Mouse (Mus musculus): ENCODE measurements around the gene Col15a1. TPM values are rescaled to one million over a fixed set of nuclear protein-coding genes. Genes with fewer than 3 reads are reported as not detected.

Gene Col15a1
- total RNA-seq, 1 experiment from 2014 or later = not detected

DNA sequence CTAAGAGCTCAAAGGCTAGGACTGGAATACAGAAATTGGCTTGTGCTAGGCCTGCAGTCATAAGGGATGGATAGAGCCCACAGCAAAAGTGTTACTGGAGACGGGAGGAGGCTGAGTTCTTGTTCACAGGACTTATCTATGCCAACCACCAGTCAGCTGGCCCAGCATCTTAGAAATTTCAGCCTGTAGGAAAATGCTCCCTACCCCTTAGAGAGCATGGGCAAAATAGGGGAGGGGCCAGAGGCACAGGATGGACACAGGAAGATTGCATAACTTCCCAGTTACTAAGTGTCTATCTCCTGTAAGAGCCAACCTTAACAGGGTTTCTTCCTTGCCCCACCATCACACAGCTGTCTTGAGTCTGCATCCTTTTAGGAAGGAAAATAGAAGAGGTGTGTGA is 116.2 kb downstream of the Col15a1 start:
- no peak for ATAC-seq (ENCODE audit: extremely low read depth, insufficient number of reproducible peaks, low FRiP score, poor library complexity, severe bottlenecking)

DNA sequence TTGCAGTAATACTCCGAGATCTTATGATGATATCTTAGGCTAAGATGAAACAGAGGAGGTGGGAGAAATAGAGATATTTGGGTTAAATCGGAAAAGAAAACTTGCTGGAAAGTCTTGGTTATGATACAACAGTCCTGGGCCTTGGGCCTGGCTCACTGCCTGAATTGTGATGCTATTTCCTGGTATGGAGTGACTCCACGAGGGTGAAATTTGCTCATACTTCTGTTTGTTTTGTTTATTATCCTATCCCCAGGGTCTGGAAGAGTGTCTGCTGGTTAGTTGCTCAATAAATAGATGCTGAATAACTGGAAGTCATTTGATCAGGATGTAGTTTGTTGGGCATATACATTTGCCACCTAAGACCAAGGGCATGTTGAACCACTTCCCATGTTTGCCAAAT is 119.8 kb downstream of the Col15a1 start:
- ATAC-seq (ENCODE audit: extremely low read depth, insufficient number of reproducible peaks, low FRiP score, poor library complexity, severe bottlenecking) = no peak

DNA sequence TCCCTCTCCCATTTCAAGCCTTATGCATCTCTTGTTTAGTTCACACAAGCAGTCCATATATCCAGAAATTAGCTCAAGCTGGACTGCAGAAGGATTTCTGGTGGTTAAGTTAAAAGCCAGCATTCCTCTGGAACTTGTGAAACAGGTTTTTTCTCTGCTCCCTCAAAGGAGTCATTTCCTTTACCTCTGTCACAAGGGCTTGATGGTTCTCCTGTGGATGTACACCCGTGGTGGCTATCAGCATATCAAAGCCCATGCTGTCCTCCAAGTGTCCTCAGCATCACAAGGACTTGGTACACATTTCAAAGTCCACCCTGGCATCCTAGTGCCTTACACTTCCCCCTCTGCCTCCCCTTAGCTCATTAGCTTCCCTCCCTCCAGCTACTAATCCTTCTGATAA is 121.3 kb downstream of the Col15a1 start:
- no peak for ATAC-seq (ENCODE audit: extremely low read depth, insufficient number of reproducible peaks, low FRiP score, poor library complexity, severe bottlenecking)

DNA sequence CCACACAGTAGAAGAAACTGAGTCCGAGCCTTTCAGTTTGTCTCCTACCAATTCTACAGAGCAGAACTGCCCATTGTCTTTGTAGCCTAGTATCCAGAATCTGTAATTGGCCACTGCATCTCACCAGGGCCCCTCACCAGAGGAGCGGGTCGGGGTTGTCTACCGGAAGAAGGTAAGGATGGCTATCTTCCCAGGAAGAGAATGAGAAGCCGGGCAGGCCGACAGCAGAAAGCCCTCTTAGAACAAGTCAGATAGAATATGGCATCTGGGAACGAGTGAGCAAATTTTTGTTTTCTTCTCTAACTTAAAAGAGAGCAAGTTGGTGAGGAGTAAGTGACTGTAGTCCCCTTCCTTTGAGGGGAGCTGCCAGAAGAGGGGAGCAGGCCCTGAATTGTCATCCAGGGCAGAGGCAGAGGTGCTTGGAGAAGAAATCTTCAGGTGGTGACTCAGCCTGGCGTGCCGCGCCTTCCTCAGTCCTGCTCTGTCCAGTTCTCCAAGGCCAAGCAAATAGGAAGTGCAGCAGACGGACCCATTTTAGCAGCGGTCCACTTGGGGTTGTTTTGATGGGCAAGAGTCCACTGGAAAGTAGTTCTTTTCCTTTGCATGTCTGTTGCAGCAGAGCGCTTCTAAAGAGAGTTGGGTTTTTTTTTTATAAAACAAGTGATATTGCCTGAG is 122.6 kb downstream of the Col15a1 start:
- ATAC-seq (ENCODE audit: extremely low read depth, insufficient number of reproducible peaks, low FRiP score, poor library complexity, severe bottlenecking) = no peak

DNA sequence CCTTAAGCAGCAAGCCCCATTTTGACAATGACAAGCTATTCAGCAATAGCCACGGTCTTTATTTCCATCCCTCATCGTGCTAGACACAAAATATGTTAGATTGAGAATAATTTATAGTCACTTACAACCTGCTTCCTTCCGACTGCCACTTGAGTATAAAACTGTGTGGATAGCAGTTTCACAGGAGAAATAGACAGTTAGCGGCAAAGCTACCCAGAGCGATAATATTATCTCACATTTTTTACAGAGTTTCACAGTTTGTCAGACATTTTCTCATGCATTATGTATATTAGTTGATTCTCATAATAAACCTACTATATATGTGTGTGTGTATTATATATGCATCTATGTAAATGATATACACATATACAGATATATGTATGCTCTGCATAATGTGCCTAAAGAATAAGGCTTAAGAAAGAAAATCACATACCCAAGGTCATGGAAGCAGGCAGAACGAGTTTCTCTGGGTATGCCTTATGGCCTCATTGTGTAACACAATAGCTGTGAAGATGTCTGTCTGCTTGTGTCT is 124.9 kb downstream of the Col15a1 start:
- ATAC-seq (ENCODE audit: extremely low read depth, insufficient number of reproducible peaks, low FRiP score, poor library complexity, severe bottlenecking) = no peak

DNA sequence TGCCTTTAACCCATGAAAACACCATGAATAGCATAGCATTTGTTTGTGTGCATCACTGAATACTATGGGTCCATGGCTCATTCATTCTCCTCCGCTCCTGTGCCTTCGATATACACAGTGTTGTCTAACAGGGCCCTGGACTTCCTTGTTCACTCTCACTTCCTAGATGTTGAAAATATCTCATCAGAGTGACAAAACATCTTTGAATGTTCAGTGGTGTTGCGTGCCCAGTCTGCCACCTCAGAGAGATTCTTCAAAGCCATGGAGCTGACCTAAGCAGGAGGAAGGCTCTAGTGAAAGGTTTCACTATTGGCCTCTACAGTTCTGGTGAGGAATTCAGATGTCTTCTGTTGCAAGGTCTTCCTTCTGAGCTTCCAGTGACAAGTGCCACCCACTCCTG is 125.6 kb downstream of the Col15a1 start:
- ATAC-seq (ENCODE audit: extremely low read depth, insufficient number of reproducible peaks, low FRiP score, poor library complexity, severe bottlenecking) = 0 out of 2 replicates have a peak, but pooled peaks have one; percentile 9

DNA sequence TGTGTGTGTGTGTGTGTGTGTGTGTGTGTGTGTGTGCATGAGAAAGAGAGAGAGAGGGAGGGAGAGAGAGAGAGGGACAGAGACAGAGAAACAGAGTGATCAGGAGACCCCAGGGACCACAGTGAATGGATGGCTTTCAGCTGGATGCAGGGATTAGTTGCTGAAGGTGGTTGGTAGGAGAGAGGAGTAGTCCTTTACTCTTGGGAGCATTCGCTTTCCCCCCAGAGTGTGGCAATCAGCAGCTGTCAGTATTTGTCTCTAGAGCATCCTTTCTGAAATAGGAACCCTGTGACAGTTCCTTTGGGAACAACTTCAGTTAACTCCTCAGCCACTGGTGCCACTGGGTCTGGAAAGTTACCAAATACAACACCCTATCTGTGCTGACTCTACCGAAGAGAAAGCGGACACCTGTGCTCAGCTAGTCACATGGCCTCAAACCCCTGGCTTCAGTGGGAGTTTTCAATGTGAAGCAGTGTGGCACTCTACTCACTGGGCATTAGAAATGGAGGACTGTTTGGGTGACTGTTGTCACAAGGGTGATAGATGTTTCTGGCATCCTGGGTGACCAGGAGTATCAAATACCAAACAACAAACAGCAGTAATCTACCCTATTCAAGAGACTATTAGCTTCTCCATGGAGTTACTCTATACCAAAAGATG is 129.1 kb downstream of the Col15a1 start:
- ATAC-seq (ENCODE audit: extremely low read depth, insufficient number of reproducible peaks, low FRiP score, poor library complexity, severe bottlenecking) = no peak

DNA sequence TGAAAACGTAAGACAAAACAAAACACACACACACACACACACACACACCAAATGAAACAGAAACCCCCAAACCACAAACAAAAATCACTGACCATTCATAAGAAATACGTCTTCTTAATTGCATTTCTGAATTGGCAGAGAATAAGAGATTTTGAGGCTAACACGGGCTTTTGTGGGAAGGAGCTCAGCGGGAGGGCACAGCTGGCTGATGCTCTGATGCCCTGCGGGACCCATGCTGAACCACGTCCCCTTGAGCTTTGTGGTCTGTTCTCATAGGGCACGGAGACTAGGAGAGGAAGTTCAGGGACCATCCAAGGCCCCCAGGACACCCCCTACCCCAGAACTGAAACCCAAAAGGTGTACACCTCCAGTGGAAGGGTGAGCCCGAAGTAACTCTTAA is 134.7 kb downstream of the Col15a1 start:
- no peak for ATAC-seq (ENCODE audit: extremely low read depth, insufficient number of reproducible peaks, low FRiP score, poor library complexity, severe bottlenecking)

DNA sequence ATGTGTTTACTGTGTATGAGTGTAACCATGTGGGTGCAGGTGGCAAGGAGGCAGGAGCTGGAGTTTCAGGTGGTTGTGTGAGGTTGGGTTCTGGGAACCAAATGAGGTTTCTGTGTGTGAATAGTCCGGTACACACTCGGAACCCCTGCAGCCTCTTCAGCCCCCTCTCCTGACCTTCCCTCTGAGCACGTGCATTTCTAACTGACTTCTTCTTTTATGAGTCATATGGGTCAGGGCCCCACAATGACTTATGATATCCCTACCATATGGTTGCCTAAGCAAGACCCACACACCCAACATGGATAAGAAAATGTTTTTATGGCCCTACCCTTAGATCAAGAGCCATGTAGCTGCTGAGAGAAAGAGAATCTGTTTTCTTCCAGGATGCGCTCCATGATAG is 139.1 kb downstream of the Col15a1 start:
- ATAC-seq (ENCODE audit: extremely low read depth, insufficient number of reproducible peaks, low FRiP score, poor library complexity, severe bottlenecking) = no peak

DNA sequence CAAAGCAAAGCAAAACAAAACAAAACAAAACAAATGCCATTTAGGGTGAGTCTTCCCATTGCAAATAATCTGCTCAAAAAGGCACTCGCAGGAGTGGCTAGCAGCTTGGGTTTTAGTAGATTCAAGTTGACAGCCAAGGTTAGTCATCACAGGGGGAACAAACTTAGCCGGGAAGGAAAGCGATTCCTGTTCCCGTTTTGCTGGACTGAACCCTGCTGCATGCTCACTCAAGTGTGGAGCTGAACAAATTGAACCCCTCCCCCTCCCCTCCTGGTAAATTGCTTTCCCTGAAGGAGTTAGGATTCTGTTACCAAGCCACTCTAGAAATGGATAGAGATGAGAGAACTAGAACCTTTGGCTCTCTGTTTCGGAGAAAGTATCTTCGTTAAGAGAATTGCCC is 141.8 kb downstream of the Col15a1 start:
- ATAC-seq (ENCODE audit: extremely low read depth, insufficient number of reproducible peaks, low FRiP score, poor library complexity, severe bottlenecking) = no peak

DNA sequence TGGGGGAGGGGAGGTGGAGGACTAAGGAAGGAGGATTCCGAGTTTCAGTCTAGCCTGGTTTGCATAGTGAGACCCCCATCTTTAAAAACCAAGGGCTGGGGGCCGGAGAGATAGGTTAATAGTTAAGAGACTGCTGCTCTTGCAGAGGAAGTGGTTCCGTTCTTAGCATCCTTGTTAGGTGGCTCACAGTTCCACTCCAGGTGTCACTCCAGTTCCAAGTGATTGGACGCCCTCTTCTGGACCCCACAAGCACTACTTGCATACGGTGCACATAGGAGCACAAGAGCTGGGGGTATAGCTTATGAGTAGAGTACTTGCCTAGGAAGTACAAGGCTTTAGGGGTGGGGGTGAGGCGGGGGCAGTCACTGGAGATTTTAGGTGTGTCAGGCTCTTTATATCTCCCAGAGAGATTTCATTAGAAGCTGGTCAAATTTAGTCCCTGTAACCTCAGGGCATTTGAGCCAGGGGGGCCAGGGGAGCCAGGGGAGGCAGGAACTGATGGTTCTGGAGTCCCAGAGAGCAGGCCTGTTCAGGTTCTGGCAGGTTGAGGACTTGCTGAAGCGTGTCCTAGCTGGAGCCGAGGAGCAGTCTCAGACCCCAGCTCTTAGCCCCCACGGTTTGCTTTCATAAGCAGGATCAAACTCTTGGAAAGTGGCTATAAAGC is 143.6 kb downstream of the Col15a1 start:
- ATAC-seq (ENCODE audit: extremely low read depth, insufficient number of reproducible peaks, low FRiP score, poor library complexity, severe bottlenecking) = peak; percentile 64; the same call in 1 of the 2 replicates

DNA sequence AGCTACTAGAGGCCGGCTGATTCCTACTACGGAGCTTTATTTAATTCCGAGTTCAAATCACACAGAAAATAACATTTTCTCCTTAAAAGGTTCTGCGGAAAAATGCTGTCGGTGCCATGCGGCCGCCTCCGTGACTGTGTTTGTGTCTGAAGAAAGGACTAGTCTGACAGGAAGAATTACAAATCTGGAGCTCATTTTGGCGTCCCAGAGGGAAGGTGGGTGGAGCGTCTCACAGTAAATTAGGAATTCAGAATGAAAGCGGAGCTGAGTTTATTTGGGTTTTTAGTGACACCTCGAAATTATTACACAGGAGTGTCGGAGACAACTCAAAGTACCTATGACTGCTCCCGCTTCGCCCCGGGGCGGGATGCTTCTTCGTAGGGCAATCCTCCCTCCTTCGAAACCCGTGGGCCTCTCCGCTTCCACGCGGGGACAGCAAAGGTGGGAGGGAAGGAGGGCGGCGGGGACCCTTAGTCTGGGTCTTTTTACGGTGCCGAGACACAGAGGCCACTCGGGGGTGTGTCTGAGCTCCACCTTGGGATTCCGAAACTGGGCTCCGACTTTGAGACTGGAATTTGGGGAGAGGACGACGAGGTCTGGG is 144.2 kb downstream of the Col15a1 start:
- ATAC-seq (ENCODE audit: extremely low read depth, insufficient number of reproducible peaks, low FRiP score, poor library complexity, severe bottlenecking) = no peak

DNA sequence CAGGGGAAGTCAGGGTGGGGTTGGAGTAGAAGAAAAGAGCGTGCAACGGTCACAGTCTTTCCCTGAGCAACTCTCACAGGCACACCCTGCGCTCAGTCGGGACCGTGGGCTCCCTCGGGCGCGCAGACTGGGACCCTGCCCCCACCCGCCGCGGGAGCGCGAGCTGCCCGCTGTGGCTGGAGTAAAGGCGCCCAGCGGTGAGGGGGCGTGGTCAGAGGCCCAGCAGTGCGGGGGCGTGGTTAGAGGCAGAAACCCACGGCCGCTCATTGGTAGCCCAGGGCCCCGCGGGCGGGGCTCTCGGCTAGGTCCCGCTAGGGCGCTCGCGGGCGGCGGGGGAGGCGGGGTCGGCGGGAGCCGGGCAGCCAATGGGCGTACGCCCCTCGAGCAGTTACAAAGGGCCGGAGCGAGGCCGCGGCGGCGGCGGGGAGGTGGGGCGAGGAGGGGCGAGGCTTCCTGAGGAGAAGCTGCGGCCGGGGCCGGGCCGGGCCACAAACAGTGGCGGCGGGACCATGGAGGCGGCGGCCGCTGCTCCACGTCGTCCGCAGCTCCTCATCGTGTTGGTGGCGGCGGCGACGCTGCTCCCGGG is 144.9 kb downstream of the Col15a1 start, which contains the start of gene Tgfbr1:
Gene Tgfbr1, plus strand, starts transcription at position 420 of the 586 bp plus-strand sequence.
- ATAC-seq (ENCODE audit: extremely low read depth, insufficient number of reproducible peaks, low FRiP score, poor library complexity, severe bottlenecking) = peak; percentile 89

DNA sequence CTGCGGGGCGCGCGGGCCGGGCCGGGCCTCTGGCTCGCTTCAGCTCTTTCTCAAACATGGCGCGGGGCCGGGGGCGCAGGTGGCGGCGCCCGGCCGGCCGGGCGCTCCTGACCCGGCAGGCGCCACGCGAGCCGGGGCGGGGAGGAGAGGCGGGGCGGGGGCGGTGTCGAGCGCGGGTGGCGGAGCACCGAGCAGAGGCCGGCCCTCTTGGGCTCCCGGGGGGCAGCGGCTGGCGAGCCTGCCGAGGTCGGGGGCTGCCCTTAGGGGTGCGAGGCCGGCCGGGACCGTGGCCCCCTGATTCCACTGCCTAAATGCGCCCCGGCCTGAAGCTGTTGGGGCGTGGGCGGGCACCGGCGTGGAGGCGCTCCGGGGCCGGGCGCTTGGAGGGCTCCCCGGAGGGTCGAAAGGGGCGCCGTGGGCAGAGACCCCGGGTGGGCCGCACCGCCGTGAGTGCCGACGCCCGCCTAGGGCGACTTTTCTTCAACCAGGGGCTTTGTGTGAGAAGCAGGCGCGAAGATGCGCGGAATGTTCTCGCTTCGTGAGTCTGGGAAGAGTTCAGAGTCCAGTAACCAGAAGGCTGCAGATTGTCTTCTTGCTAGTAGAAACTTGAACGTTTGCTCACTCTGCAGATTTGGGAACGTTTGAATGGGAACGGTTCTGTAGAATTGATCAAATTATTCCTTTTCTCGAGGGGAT is 145.6 kb downstream of the Col15a1 start:
- no peak for ATAC-seq (ENCODE audit: extremely low read depth, insufficient number of reproducible peaks, low FRiP score, poor library complexity, severe bottlenecking)

DNA sequence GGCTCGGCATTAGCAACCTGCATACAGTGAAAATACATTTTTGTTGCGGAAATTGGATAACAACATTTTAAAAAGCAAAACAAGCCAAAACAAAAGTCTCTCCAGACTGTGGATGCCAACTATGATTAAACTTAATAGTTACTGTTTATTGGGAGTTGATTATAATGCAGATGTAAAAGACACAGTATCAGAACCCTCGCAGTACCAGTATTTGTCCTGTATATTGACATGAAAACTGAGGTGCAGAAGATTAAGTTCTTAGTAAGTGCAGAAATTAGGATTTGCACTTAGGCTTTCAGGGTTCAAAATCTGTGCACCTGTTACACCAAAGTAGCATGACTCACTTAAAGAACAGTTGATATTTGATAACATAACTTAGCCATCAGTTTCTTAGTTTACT is 146.3 kb downstream of the Col15a1 start:
- ATAC-seq (ENCODE audit: extremely low read depth, insufficient number of reproducible peaks, low FRiP score, poor library complexity, severe bottlenecking) = no peak

DNA sequence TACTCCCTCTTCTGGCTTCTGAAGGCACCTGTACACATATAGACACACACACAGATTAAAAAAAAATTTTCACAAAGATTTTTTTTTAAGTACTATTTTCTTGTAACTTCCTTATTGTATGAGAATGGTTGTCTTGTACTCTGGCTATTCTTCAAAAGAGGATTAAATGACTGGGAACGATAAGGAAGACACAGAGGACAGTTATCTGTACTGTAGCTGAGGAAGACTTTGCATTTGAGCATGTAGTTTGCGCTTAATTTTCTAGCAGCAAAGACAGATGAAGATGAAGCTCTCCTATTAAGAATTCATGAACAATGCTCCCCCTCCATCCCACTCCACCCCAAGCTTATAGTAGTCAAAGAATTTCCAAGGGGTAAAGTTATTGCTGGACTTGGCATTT is 154.7 kb downstream of the Col15a1 start:
- ATAC-seq (ENCODE audit: extremely low read depth, insufficient number of reproducible peaks, low FRiP score, poor library complexity, severe bottlenecking) = no peak

Data from neutrophil, adult 5-6 weeks (primary cell).